11 mouse cellular contexts compared by ENCODE assay signal in genomic region chr5:119360351-119360750, GRCm38 (mm10).
"Had no signal": no experiment of that assay in that cellular context is flagged by ENCODE, and none has a peak within 500 bp of the region (broad histone marks: within the 10 kb centered on the region; RNA-seq: fewer than 3 reads in every experiment).

No protein-coding gene starts in this region.

- H3K27ac ChIP-seq: kidney, embryonic 15.5 days; limb, embryonic 15.5 days; liver, embryonic 12.5 days; midbrain, embryonic 13.5 days; stomach, embryonic 15.5 days had no signal

- H3K4me3 ChIP-seq: kidney, embryonic 15.5 days; limb, embryonic 15.5 days; liver, embryonic 12.5 days; midbrain, embryonic 13.5 days; stomach, embryonic 15.5 days had no signal

- H3K4me2 ChIP-seq: kidney, embryonic 15.5 days; limb, embryonic 15.5 days; liver, embryonic 12.5 days; midbrain, embryonic 13.5 days; stomach, embryonic 15.5 days had no signal

- H3K4me1 ChIP-seq: liver, embryonic 12.5 days; midbrain, embryonic 13.5 days had no signal

- H3K27me3 ChIP-seq: kidney, embryonic 15.5 days; liver, embryonic 12.5 days; midbrain, embryonic 13.5 days; stomach, embryonic 15.5 days had no signal

- H3K9ac ChIP-seq: kidney, embryonic 15.5 days; limb, embryonic 15.5 days; liver, embryonic 12.5 days; midbrain, embryonic 13.5 days; stomach, embryonic 15.5 days had no signal

- ATAC-seq: liver, embryonic 12.5 days; midbrain, embryonic 13.5 days had no signal

- H3K9me3 ChIP-seq: kidney, embryonic 15.5 days; limb, embryonic 15.5 days; liver, embryonic 12.5 days; midbrain, embryonic 13.5 days; stomach, embryonic 15.5 days had no signal

- DNase-seq: kidney, adult 2 months; kidney, postnatal 25 days; layer of hippocampus, adult 9-11 months; layer of hippocampus, postnatal 36 days; lung, adult 18-20 months; right cerebral cortex, postnatal 14 days had no signal

- H3K36me3 ChIP-seq: kidney, embryonic 15.5 days; limb, embryonic 15.5 days; liver, embryonic 12.5 days; midbrain, embryonic 13.5 days; stomach, embryonic 15.5 days had no signal
